Mouse (Mus musculus) CD4-positive naive resting alpha-beta T cell, adult 76 days (primary cell): Measurements from ENCODE around the gene Ptrh2. TPM values are rescaled to one million over a fixed set of nuclear protein-coding genes. Genes with fewer than 3 reads are reported as not detected.

ENCODE experiments used
- total RNA-seq: library from RNA; stranded (reverse); gene quantifications from one replicate; pipeline ENCODE4 v1.2.4, GENCODE M21; 2023

Gene Ptrh2
- total RNA-seq: 5.3 TPM

DNA sequence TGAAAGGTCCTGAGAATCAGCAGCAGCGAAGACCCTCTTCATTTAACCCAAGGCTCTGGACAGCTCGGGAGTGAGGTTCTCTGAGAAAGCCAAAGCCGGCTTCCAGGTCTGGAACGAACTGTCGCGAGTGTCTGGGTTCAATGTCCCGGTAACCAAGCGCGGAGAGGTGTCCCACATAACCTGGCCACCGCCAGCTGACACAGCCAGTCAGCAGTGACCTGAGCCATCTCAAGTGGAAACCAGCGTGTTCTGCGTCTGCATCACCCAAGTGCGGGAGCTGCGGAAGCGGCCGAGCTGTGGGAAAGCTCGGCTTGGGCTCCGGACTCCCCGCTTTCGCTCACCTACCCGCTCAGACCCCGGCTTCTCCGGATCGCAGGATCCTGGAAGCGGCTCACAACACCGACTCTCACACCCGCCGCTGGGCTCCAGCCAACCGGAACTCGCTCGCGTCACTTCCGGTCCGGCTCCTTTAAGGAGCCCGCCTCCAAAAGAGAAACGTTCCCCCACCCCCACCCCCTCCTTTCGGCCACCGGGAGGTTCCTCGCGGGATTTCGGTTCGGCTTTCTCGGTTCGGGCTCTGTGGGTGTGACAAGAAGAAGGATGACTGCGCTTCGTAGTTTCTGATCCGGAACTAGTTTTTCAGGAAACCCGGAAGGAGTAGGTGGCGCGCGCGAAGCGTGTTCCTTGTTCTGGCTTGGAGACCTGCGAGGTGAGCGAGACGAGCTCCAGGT is at the start of gene Ptrh2, which contains the start of gene Vmp1:
TSS of gene Ptrh2 (plus strand) at position 591 of the 731 bp plus-strand sequence.
TSS of gene Vmp1 (minus strand) at position 442 of the 731 bp plus-strand sequence.

Other genes starting within 250 kb of the Ptrh2 start
- gene Rnft1, start 199.3 kb upstream of the Ptrh2 start, total RNA-seq: 37.1 TPM
- 70.7 TPM for gene Rps6kb1, start 139.2 kb upstream of the Ptrh2 start, total RNA-seq
- 3.1 TPM for gene Tubd1, start 139.0 kb upstream of the Ptrh2 start, total RNA-seq
- 40.1 TPM for gene Vmp1, start 149 bp upstream of the Ptrh2 start, total RNA-seq
- gene Cltc, start 73.6 kb downstream of the Ptrh2 start, total RNA-seq: 183 TPM
- gene Dhx40, start 123.8 kb downstream of the Ptrh2 start, total RNA-seq: 91.2 TPM